Mouse (Mus musculus) E14TG2a.4 (cell line): ENCODE measurements around the gene Scn4a.

Experiments used
- CTCF ChIP-seq: conservative IDR thresholded peaks from 2 replicates; pipeline ENCODE4 v1.5.1; 2014; ENCODE audit warnings: low read length
- NANOG ChIP-seq: IDR thresholded peaks from 2 replicates; pipeline ENCODE4 v1.6.1; 2014; ENCODE audit warnings: borderline replicate concordance, low read length, mixed read lengths

GRCm38 (mm10) chr11:106382424-106382823 is 29.3 kb upstream of the Scn4a start:
- TF ChIP-seq CTCF (no peak), NANOG (no peak)
